Mouse (Mus musculus) lung, postnatal 0 days (tissue): ENCODE results near the gene Arhgef18. TPM values are rescaled to one million over a fixed set of nuclear protein-coding genes. Genes with fewer than 3 reads are reported as not detected.

Source experiments
- ATAC-seq: fragments of 200-750 bp; cut with Nextera tagmentation; 2 replicates; pipeline ENCODE4 v1.8.0; 2017; ENCODE audit warnings: moderate library complexity
- DNase-seq: peaks from one replicate; pipeline ENCODE4 v3.0.0-alpha.2; 2016; ENCODE audit warnings: low spot score
- H3K27ac ChIP-seq: fragments of 300-500 bp; sonication (generic); 2 replicates; pipeline ENCODE4 v1.5.1; 2014; ENCODE audit warnings: antibody characterized with exemption, mild to moderate bottlenecking, low read length, mixed read lengths
- H3K27me3 ChIP-seq: fragments of 300-500 bp; sonication (generic); replicated peaks from 2 replicates; pipeline ENCODE4 v1.6.1; 2014; ENCODE audit warnings: low read length, mixed read lengths; ENCODE audit not compliant: insufficient read depth
- H3K36me3 ChIP-seq: fragments of 300-500 bp; sonication (generic); 2 replicates; pipeline ENCODE4 v1.6.1; 2014; ENCODE audit warnings: low read length, mixed read lengths; ENCODE audit not compliant: insufficient read depth
- H3K4me1 ChIP-seq: fragments of 300-500 bp; sonication (generic); 2 replicates; pipeline ENCODE4 v1.6.1; 2014; ENCODE audit warnings: antibody characterized with exemption, low read depth, low read length, mixed read lengths; ENCODE audit not compliant: insufficient read depth
- H3K4me2 ChIP-seq: fragments of 300-500 bp; sonication (generic); replicated peaks from 2 replicates; pipeline ENCODE4 v1.6.1; 2014; ENCODE audit warnings: low read depth, mild to moderate bottlenecking, low read length, moderate library complexity, mixed read lengths
- H3K4me3 ChIP-seq: fragments of 300-500 bp; sonication (generic); 2 replicates; pipeline ENCODE4 v1.5.1; 2014; ENCODE audit warnings: low read depth, low read length
- H3K9ac ChIP-seq: fragments of 300-500 bp; sonication (generic); replicated peaks from 2 replicates; pipeline ENCODE4 v1.6.1; 2014; ENCODE audit warnings: low read depth, mild to moderate bottlenecking
- H3K9me3 ChIP-seq: fragments of 300-500 bp; sonication (generic); 2 replicates; pipeline ENCODE4 v1.6.1; 2016; ENCODE audit warnings: low read length, mixed read lengths
- CTCF ChIP-seq: IDR thresholded peaks from 2 replicates; pipeline ENCODE4 v1.5.1; 2016; ENCODE audit warnings: antibody characterized with exemption, mild to moderate bottlenecking
- EP300 ChIP-seq: IDR thresholded peaks from 2 replicates; pipeline ENCODE4 v1.6.1; 2016; ENCODE audit warnings: antibody characterized with exemption, mild to moderate bottlenecking, control low read depth
- WGBS: fragments of 180-500 bp; shearing (Covaris S2); extraction: QIAGEN DNeasy Blood & Tissue Kit; methylation state at CpG from one replicate; pipeline ENCODE4 v1.1.7; 2014; 5-methylcytosine and 5-hydroxymethylcytosine counted together
- polyA plus RNA-seq: library from polyadenylated mRNA; unstranded; fragments of >200 nt; fragmentation: Nextera tagmentation; extraction: Ambion mirVana; gene quantifications from 2 replicates; pipeline ENCODE4 v1.2.1, GENCODE M21; 2015

Gene Arhgef18
- polyA plus RNA-seq, 1 experiment from 2014 or later = 5.8 TPM

GRCm38 (mm10) chr8:3429966-3430365 is 37.2 kb downstream of the Arhgef18 start:
- Histone ChIP-seq H3K27ac (no peak overlapping the region), H3K9me3 (no peaks in the 10 kb centered on the region), H3K4me2 (no peak overlapping the region), H3K9ac (no peak overlapping the region), H3K4me1 (no peaks in the 10 kb centered on the region), H3K36me3 (peaks cover 29% of the 10 kb centered on the region; the same call in 1 of the 2 replicates), H3K27me3 (no peaks in the 10 kb centered on the region), H3K4me3 (no peak overlapping the region)
- peak; percentile 88 for ATAC-seq
- DNase-seq = peak; percentile 74
- WGBS = 55% methylated on average over 2 of the region's 2 CpGs
- TF ChIP-seq EP300 = peak; percentile 36; the same call in 1 of the 2 replicates
- no peak for TF ChIP-seq CTCF

- DNase-seq (no peak), ATAC-seq (no peak)
- Histone ChIP-seq H3K36me3 (peaks cover 37% of the 10 kb centered on the region), H3K27me3 (no peaks in the 10 kb centered on the region), H3K4me2 (no peak overlapping the region), H3K27ac (no peak overlapping the region), H3K9me3 (no peaks in the 10 kb centered on the region), H3K4me3 (no peak overlapping the region), H3K4me1 (no peaks in the 10 kb centered on the region), H3K9ac (no peak overlapping the region)
- 86% methylated on average over 3 of the region's 3 CpGs for WGBS
- TF ChIP-seq EP300 (no peak), CTCF (no peak)
These were observed 38.3 kb downstream of the Arhgef18 start for GRCm38 (mm10) chr8:3431113-3431512.

GRCm38 (mm10) chr8:3436492-3436891 is 43.7 kb downstream of the Arhgef18 start:
- no peaks in the 10 kb centered on the region for H3K4me1 ChIP-seq
- ATAC-seq = no peak
- H3K36me3 ChIP-seq = peaks cover 55% of the 10 kb centered on the region
- H3K27me3 ChIP-seq = no peaks in the 10 kb centered on the region
- TF ChIP-seq EP300 = no peak
- TF ChIP-seq CTCF = no peak
- H3K4me3 ChIP-seq = no peak overlapping the region
- H3K9me3 ChIP-seq = no peaks in the 10 kb centered on the region
- H3K9ac ChIP-seq = no peak overlapping the region
- H3K4me2 ChIP-seq = no peak overlapping the region
- no peak for DNase-seq
- WGBS = 80% methylated on average over 5 of the region's 6 CpGs
- no peak overlapping the region for H3K27ac ChIP-seq

GRCm38 (mm10) chr8:3439510-3439909 is 46.7 kb downstream of the Arhgef18 start:
- no peak overlapping the region for H3K4me2 ChIP-seq
- DNase-seq (no peak), ATAC-seq (no peak)
- no peak overlapping the region for H3K9ac ChIP-seq
- TF ChIP-seq CTCF = peak; percentile 51
- TF ChIP-seq EP300 = no peak
- H3K4me3 ChIP-seq = no peak overlapping the region
- no peaks in the 10 kb centered on the region for H3K27me3 ChIP-seq
- 76% methylated on average over 12 of the region's 12 CpGs for WGBS
- H3K27ac ChIP-seq = no peak overlapping the region
- H3K4me1 ChIP-seq = no peaks in the 10 kb centered on the region
- peaks cover 44% of the 10 kb centered on the region for H3K36me3 ChIP-seq
- no peaks in the 10 kb centered on the region for H3K9me3 ChIP-seq

- peaks cover 20% of the 10 kb centered on the region for H3K36me3 ChIP-seq
- WGBS = 95% methylated on average over 2 of the region's 2 CpGs
- DNase-seq = no peak
These were observed 56.4 kb downstream of the Arhgef18 start for GRCm38 (mm10) chr8:3449226-3449625.

GRCm38 (mm10) chr8:3450670-3451069 is 57.9 kb downstream of the Arhgef18 start:
- Histone ChIP-seq H3K4me3 (no peak overlapping the region), H3K9ac (no peak overlapping the region), H3K4me2 (no peak overlapping the region), H3K36me3 (peaks cover 27% of the 10 kb centered on the region), H3K4me1 (no peaks in the 10 kb centered on the region), H3K27me3 (no peaks in the 10 kb centered on the region), H3K9me3 (no peaks in the 10 kb centered on the region), H3K27ac (no peak overlapping the region)
- peak; percentile 96 for TF ChIP-seq CTCF
- no peak for TF ChIP-seq EP300
- DNase-seq = peak; percentile 54
- ATAC-seq = peak; percentile 50; the same call in 1 of the 2 replicates
- WGBS = 33% methylated on average over 5 of the region's 5 CpGs

More at GRCm38 (mm10) chr8:3449226-3449625, 56.4 kb downstream of the Arhgef18 start:
- TF ChIP-seq EP300 = no peak
- no peak for TF ChIP-seq CTCF
- no peak for ATAC-seq
- Histone ChIP-seq H3K4me2 (no peak overlapping the region), H3K9me3 (no peaks in the 10 kb centered on the region), H3K27me3 (no peaks in the 10 kb centered on the region), H3K4me3 (no peak overlapping the region), H3K4me1 (no peaks in the 10 kb centered on the region), H3K27ac (no peak overlapping the region), H3K9ac (no peak overlapping the region)

- Histone ChIP-seq H3K36me3 (peaks cover 25% of the 10 kb centered on the region), H3K27me3 (no peaks in the 10 kb centered on the region), H3K4me2 (no peak overlapping the region), H3K4me1 (no peaks in the 10 kb centered on the region), H3K27ac (no peak overlapping the region), H3K9me3 (no peaks in the 10 kb centered on the region), H3K9ac (no peak overlapping the region), H3K4me3 (no peak overlapping the region)
- 99% methylated on average over 25 of the region's 25 CpGs for WGBS
- DNase-seq (no peak), ATAC-seq (no peak)
- TF ChIP-seq EP300 = no peak
- TF ChIP-seq CTCF = no peak
These were observed 59.2 kb downstream of the Arhgef18 start for GRCm38 (mm10) chr8:3451992-3452391.
